Mouse (Mus musculus): ENCODE results near the gene Als2cr12. TPM values are rescaled to one million over a fixed set of nuclear protein-coding genes. Genes with fewer than 3 reads are reported as not detected.
"Not testable (repeated sequence)": the region's sequence is repeated elsewhere in the genome, so short reads cannot be mapped to it uniquely, and the experiment has no call there.

The Als2cr12 gene
- polyA plus RNA-seq, 1 experiment from 2014 or later, result not detected

GRCm38 (mm10) chr1:58698781-58699180 is 3.0 kb upstream of the Als2cr12 start:
- no peaks in the 10 kb centered on the region for H3K36me3 ChIP-seq (ENCODE audit: control insufficient read depth, insufficient read depth)
- WGBS, result 80% methylated on average over 4 of the region's 4 CpGs

DNA sequence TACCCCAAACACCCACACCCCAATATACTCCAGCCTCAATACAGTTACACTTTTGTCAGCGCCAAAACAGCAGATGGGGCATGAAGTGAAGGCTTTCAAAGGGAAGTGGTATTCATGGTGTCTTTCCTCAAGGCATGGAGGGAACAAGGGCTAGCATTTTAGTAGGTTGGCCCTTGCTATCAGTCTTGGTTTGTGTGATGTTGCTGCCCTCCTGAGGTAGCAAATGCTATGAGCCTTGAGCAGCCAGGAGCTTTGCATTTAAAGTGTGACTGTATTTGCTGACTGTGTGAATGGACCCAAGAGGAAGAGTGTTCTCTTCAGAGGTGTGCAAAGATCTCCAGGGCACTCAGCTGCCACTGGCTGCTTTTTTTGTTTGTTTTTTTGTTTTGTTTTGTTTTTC is 1.8 kb upstream of the Als2cr12 start:
- H3K4me3 ChIP-seq (replicated peaks; ENCODE audit: low read length); H3K27me3 ChIP-seq (replicated peaks; ENCODE audit: control insufficient read depth, insufficient read depth, low read length); ATAC-seq; H3K36me3 ChIP-seq (ENCODE audit: control insufficient read depth, insufficient read depth); H3K9me3 ChIP-seq (ENCODE audit: control insufficient read depth, low read length); H3K4me2 ChIP-seq (ENCODE audit: low read length); H3K27ac ChIP-seq (ENCODE audit: low read length); H3K4me1 ChIP-seq (replicated peaks; ENCODE audit: control insufficient read depth, insufficient read depth, low read length); H3K9ac ChIP-seq (replicated peaks; ENCODE audit: low read depth, low read length): not testable (repeated sequence)
- WGBS, result 55% methylated on average over 1 of the region's 1 CpGs

More at GRCm38 (mm10) chr1:58698781-58699180, 3.0 kb upstream of the Als2cr12 start:
- Histone ChIP-seq H3K9me3 (ENCODE audit: control insufficient read depth, low read length) (no peaks in the 10 kb centered on the region), H3K4me3 (replicated peaks; ENCODE audit: low read length) (no peak overlapping the region), H3K4me2 (ENCODE audit: low read length) (no peak overlapping the region), H3K27me3 (replicated peaks; ENCODE audit: control insufficient read depth, insufficient read depth, low read length) (no peaks in the 10 kb centered on the region), H3K9ac (replicated peaks; ENCODE audit: low read depth, low read length) (no peak overlapping the region), H3K27ac (ENCODE audit: low read length) (no peak overlapping the region), H3K4me1 (replicated peaks; ENCODE audit: control insufficient read depth, insufficient read depth, low read length) (no peaks in the 10 kb centered on the region)
- ATAC-seq, result no peak

GRCm38 (mm10) chr1:58693696-58694095 is 2.1 kb downstream of the Als2cr12 start:
- ATAC-seq, result no peak
- H3K4me3 ChIP-seq (replicated peaks; ENCODE audit: low read length), result no peak overlapping the region
- no peaks in the 10 kb centered on the region for H3K4me1 ChIP-seq (replicated peaks; ENCODE audit: control insufficient read depth, insufficient read depth, low read length)
- no peaks in the 10 kb centered on the region for H3K27me3 ChIP-seq (replicated peaks; ENCODE audit: control insufficient read depth, insufficient read depth, low read length)
- no peaks in the 10 kb centered on the region for H3K36me3 ChIP-seq (ENCODE audit: control insufficient read depth, insufficient read depth)
- H3K4me2 ChIP-seq (ENCODE audit: low read length), result no peak overlapping the region
- H3K27ac ChIP-seq (ENCODE audit: low read length), result no peak overlapping the region
- H3K9ac ChIP-seq (replicated peaks; ENCODE audit: low read depth, low read length), result no peak overlapping the region
- 79% methylated on average over 1 of the region's 1 CpGs for WGBS
- H3K9me3 ChIP-seq (ENCODE audit: control insufficient read depth, low read length), result no peaks in the 10 kb centered on the region

- H3K27me3 ChIP-seq (replicated peaks; ENCODE audit: control insufficient read depth, insufficient read depth, low read length); H3K4me2 ChIP-seq (ENCODE audit: low read length); H3K9me3 ChIP-seq (ENCODE audit: control insufficient read depth, low read length); H3K9ac ChIP-seq (replicated peaks; ENCODE audit: low read depth, low read length); H3K4me3 ChIP-seq (replicated peaks; ENCODE audit: low read length); H3K36me3 ChIP-seq (ENCODE audit: control insufficient read depth, insufficient read depth); H3K4me1 ChIP-seq (replicated peaks; ENCODE audit: control insufficient read depth, insufficient read depth, low read length); H3K27ac ChIP-seq (ENCODE audit: low read length); ATAC-seq: not testable (repeated sequence)
- WGBS, result 89% methylated on average over 1 of the region's 1 CpGs
Observed at GRCm38 (mm10) chr1:58691718-58692117, 4.1 kb downstream of the Als2cr12 start.

DNA sequence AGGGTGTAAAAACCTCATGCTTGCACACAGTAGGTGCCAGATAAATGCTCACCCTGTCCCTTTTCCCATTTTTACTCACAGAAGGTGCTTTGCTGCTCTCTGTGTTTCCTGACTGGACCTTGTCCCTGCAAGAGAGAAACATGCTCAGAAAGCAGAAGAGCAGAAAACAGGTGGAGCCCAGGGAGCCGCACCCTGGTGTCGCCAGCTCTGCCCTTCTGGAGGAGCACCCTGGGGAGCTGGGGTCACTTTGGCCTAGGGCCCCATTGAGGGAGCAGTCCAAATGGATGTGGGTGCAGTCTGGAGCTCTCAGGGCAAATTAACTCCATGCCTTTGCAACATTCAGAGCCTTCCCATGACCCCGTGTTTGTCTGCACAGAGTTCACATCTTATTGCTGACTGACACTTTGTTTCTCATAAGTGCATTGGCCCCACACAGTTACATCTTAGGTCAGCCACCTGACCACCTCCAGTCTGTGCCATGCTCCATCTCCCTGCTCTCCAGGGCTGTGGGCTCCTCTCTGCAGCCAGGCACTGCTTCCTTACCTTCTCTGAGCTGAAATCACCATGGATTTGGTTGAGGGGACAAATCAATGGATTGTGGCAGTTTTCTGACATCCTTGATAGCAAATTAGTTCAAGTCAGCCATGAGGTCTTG is 4.8 kb downstream of the Als2cr12 start:
- H3K4me1 ChIP-seq (replicated peaks; ENCODE audit: control insufficient read depth, insufficient read depth, low read length); H3K4me2 ChIP-seq (ENCODE audit: low read length); H3K9me3 ChIP-seq (ENCODE audit: control insufficient read depth, low read length); H3K9ac ChIP-seq (replicated peaks; ENCODE audit: low read depth, low read length); H3K27ac ChIP-seq (ENCODE audit: low read length); H3K36me3 ChIP-seq (ENCODE audit: control insufficient read depth, insufficient read depth); ATAC-seq; H3K4me3 ChIP-seq (replicated peaks; ENCODE audit: low read length); H3K27me3 ChIP-seq (replicated peaks; ENCODE audit: control insufficient read depth, insufficient read depth, low read length): not testable (repeated sequence)
- WGBS, result 75% methylated on average over 2 of the region's 3 CpGs

DNA sequence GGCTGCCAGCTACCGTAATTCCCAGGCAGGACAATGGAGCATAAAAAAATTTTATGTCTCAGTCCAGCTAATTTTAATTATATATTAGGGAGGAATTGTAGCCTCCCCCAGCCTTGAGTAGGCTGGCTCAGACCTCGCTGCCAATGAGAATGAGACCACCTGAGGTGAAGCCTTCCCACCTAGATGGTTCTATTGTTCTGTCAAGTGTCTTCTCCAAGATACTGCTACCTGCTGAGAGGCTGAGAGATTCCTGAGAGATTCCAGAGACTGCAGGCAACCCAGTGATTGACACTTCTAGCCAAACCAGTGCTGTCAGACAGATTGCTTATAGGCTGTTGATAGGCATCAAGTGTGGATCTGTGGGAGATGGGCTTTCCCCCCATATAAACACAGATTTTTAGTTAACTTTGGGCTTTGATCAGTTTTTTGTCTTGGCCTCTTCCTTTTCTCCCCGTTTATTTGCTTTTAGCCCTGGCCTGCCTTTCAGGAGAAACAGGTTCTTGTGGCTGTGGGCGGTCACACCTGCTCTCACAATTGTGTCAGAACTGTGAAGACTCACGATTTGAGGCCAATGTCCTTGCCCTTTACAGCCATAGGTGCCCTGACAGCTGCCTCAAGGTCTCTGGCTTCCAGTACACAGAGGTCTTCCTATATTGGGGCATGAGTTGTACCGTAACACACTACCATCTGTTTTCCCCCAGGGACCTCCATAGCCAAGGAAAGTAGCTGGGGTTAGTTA is 5.6 kb downstream of the Als2cr12 start:
- no peaks in the 10 kb centered on the region for H3K36me3 ChIP-seq (ENCODE audit: control insufficient read depth, insufficient read depth)
- no peaks in the 10 kb centered on the region for H3K9me3 ChIP-seq (ENCODE audit: control insufficient read depth, low read length)
- H3K4me2 ChIP-seq (ENCODE audit: low read length), result no peak overlapping the region
- H3K4me3 ChIP-seq (replicated peaks; ENCODE audit: low read length), result no peak overlapping the region
- H3K4me1 ChIP-seq (replicated peaks; ENCODE audit: control insufficient read depth, insufficient read depth, low read length), result no peaks in the 10 kb centered on the region
- H3K27me3 ChIP-seq (replicated peaks; ENCODE audit: control insufficient read depth, insufficient read depth, low read length), result no peaks in the 10 kb centered on the region
- WGBS, result 69% methylated on average over 6 of the region's 6 CpGs
- ATAC-seq, result no peak
- H3K9ac ChIP-seq (replicated peaks; ENCODE audit: low read depth, low read length), result no peak overlapping the region
- H3K27ac ChIP-seq (ENCODE audit: low read length), result no peak overlapping the region

DNA sequence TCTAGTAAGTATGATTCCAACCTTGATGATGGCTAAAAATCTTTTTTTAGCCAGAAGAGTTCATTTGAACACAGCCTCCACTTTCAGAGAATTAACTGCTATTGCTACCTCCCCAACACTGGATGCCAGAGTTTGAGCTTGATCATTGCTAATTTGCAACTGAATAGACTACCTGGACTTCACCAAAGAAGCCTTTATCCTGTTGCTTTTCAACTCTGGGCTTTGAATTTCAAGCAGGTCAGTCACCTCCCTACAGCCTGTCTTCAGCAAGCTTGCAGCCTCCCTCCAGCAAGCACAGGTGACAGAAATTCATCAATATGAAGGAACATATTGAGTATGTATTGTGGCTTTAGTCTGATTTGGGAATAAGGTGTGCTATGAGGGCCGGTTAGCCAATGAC is 6.4 kb downstream of the Als2cr12 start:
- no peak overlapping the region for H3K27ac ChIP-seq (ENCODE audit: low read length)
- no peak for ATAC-seq
- H3K4me2 ChIP-seq (ENCODE audit: low read length), result no peak overlapping the region
- H3K4me3 ChIP-seq (replicated peaks; ENCODE audit: low read length), result no peak overlapping the region
- no peaks in the 10 kb centered on the region for H3K9me3 ChIP-seq (ENCODE audit: control insufficient read depth, low read length)
- H3K4me1 ChIP-seq (replicated peaks; ENCODE audit: control insufficient read depth, insufficient read depth, low read length), result no peaks in the 10 kb centered on the region
- no peak overlapping the region for H3K9ac ChIP-seq (replicated peaks; ENCODE audit: low read depth, low read length)
- no peaks in the 10 kb centered on the region for H3K36me3 ChIP-seq (ENCODE audit: control insufficient read depth, insufficient read depth)
- 83% methylated on average over 1 of the region's 1 CpGs for WGBS
- no peaks in the 10 kb centered on the region for H3K27me3 ChIP-seq (replicated peaks; ENCODE audit: control insufficient read depth, insufficient read depth, low read length)

- H3K9me3 ChIP-seq (ENCODE audit: control insufficient read depth, low read length); H3K4me2 ChIP-seq (ENCODE audit: low read length); H3K9ac ChIP-seq (replicated peaks; ENCODE audit: low read depth, low read length); H3K36me3 ChIP-seq (ENCODE audit: control insufficient read depth, insufficient read depth); H3K4me1 ChIP-seq (replicated peaks; ENCODE audit: control insufficient read depth, insufficient read depth, low read length); ATAC-seq; H3K27ac ChIP-seq (ENCODE audit: low read length); H3K4me3 ChIP-seq (replicated peaks; ENCODE audit: low read length); H3K27me3 ChIP-seq (replicated peaks; ENCODE audit: control insufficient read depth, insufficient read depth, low read length): not testable (repeated sequence)
- WGBS, result 73% methylated on average over 5 of the region's 5 CpGs
Observed at GRCm38 (mm10) chr1:58678412-58678811, 17.4 kb downstream of the Als2cr12 start.

- no peaks in the 10 kb centered on the region for H3K27me3 ChIP-seq (replicated peaks; ENCODE audit: control insufficient read depth, insufficient read depth, low read length)
- H3K9ac ChIP-seq (replicated peaks; ENCODE audit: low read depth, low read length), result no peak overlapping the region
- no peak overlapping the region for H3K4me3 ChIP-seq (replicated peaks; ENCODE audit: low read length)
- no peak for ATAC-seq
- 97% methylated on average over 1 of the region's 1 CpGs for WGBS
- no peaks in the 10 kb centered on the region for H3K4me1 ChIP-seq (replicated peaks; ENCODE audit: control insufficient read depth, insufficient read depth, low read length)
- H3K27ac ChIP-seq (ENCODE audit: low read length), result no peak overlapping the region
- H3K9me3 ChIP-seq (ENCODE audit: control insufficient read depth, low read length), result no peaks in the 10 kb centered on the region
- H3K4me2 ChIP-seq (ENCODE audit: low read length), result no peak overlapping the region
- H3K36me3 ChIP-seq (ENCODE audit: control insufficient read depth, insufficient read depth), result no peaks in the 10 kb centered on the region
Observed at GRCm38 (mm10) chr1:58677575-58677974, 18.2 kb downstream of the Als2cr12 start.
